Mouse (Mus musculus) right cerebral cortex, adult 2 months (tissue): Measurements from ENCODE around the gene 2010003K11Rik.
A peak's percentile ranks its signal among the peaks of the same experiment; 100 is the strongest.

Experiments
- DNase-seq, 2 experiments: peaks; one replicate each; pipeline ENCODE4 v3.0.0; 2021 to 2022; ENCODE audit warnings: low spot score in 2 of 2

Gene 2010003K11Rik

DNA sequence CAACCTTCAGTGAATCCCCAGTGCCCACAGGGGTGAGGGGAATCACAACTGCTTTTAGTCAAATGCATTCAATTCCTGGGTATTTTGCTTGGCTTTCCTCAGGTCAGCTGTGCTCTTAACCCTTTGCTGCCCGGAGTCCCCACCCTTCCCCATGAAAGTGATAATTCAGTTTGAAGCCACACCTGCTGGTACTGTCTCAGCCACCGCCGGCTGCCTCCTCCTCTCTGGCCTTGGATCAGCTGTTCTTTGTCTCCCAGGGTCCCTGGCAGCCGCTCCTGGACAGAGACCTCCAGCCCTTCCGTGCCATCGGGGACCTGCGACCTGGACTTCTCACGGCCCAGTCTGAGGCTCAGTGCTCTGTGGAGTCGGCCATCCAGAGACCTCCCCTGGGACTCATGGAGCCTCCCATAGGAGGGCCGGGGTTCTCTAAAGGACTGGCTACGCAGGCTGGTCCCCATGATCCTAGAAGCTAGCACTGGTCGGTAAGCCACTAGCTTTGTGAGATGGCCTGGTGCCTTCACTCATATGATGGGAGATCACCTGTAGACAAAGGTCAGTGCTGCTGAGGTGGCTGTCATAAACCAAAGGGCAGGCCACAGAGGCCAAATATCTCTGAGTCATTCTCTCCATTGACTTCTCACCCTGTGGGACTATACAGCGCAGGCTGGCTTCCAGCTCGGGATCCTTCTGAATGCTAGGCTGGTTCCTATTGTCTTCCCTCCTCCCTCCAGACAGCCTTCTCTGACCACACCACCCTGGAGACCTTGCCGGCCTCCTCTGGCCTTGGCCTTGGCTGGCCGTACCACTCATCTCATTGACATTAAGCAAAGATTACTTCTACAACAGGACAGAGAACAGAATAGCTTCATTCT is at the start of gene 2010003K11Rik:
2010003K11Rik (minus strand) TSS at position 522 of the 872 bp plus-strand sequence.
- no peak for DNase-seq

GRCm38 (mm10) chr19:4547801-4548200 is 49.4 kb upstream of the 2010003K11Rik start:
- DNase-seq: no peak

DNA sequence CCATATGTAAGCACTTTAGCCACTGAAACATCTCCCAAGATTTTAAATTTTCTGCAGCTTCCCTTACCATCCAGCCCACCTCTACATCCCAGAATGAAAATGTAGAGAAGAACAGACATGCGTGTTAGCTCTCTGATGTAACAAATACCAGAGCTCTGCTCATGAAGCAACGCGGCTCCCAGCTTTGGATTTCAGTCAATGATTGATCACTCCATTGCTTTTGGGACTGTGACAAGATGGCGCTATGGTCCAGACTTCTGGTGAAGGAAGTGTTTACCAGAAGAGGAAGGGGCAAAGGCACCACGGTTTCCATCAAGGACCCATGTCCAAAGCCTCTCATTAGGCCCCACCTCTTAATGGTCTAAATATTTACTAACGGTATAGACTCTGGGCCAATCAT is 47.5 kb upstream of the 2010003K11Rik start:
- no peak for DNase-seq

GRCm38 (mm10) chr19:4545091-4545490 is 46.7 kb upstream of the 2010003K11Rik start:
- no peak for DNase-seq

DNA sequence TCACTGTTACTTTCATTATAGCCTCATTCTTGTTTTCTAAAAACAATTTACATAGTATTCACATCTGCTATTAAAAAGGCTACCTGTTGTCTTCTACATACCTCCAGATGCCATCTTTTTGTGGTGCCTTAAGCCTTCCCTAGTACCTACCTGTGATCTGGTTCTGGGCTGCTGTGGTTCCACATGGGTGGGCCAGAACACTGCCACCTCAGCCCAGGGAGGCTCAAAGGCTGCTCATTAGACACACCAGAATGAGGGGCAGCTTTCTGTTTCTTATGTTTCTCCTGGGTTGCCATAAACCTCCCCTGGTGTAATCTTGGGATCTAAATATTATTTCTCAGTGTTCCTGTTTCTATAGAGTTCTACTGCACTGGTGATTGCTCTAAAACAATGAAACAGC is 43.7 kb upstream of the 2010003K11Rik start:
- no peak for DNase-seq

- no peak for DNase-seq
Observed at GRCm38 (mm10) chr19:4540992-4541391, 42.6 kb upstream of the 2010003K11Rik start.

DNA sequence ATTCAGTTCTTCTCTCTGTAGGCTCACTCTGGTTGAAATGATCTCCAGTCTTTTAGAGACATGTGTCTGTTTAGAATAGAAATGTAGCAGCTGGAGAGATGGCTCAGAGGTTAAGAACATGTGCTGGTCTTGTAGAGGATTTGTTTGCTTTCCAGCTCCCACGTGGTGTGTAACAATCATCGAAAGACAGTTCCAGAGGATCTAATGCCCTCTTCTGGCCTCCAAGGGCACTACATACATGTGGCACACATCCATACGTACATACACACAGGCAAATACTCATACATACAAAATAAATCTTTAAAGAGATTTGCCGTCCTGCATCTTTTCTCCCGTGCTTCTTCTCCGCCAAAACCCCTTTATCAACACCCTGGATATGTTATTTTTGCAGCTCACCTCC is 41.9 kb upstream of the 2010003K11Rik start:
- no peak for DNase-seq

DNA sequence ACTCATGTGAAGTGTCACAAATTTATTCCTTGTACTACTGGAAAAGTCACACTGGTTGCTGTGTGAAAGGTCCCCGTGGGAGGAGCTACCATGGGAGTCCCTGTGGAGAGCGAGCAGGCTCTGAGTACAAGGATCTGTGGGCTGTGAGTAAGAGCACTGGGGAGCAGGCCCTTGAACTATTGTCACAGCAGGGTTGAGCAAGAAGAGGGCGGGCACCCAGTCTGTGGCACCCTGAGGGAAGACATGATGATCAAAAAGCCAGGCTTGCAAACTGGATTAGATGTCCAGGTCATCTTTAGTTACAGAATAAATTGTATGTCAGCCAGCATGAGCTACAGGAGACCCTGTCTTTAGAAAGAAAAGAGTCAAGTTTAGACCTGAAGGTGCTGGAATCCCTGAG is 38.2 kb upstream of the 2010003K11Rik start:
- DNase-seq: no peak

GRCm38 (mm10) chr19:4535922-4536321 is 37.5 kb upstream of the 2010003K11Rik start:
- DNase-seq: no peak

DNA sequence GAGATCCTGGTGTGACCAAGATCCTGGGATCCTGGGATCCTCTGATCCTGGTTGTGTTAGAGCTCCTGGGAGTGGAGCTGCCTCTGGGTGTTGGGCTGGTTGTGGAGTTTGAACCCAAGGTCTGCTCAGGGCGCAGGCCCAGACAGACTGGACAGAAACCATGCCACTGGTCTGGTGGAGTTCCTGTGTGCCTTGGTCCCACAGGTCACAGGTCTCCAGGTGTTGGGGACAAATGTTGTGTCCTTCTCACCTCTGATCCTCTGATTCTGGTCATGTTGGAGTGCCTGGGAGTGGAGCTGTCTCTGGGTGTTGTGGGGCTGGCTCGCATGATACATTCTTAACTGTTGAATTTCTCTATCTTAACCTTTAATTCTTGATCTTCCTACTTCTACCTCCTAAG is 36.3 kb upstream of the 2010003K11Rik start:
- DNase-seq: no peak

- DNase-seq: no peak
Observed at GRCm38 (mm10) chr19:4521426-4522050, 23.2 kb upstream of the 2010003K11Rik start.

GRCm38 (mm10) chr19:4517483-4517882 is 19.1 kb upstream of the 2010003K11Rik start:
- no peak for DNase-seq

DNA sequence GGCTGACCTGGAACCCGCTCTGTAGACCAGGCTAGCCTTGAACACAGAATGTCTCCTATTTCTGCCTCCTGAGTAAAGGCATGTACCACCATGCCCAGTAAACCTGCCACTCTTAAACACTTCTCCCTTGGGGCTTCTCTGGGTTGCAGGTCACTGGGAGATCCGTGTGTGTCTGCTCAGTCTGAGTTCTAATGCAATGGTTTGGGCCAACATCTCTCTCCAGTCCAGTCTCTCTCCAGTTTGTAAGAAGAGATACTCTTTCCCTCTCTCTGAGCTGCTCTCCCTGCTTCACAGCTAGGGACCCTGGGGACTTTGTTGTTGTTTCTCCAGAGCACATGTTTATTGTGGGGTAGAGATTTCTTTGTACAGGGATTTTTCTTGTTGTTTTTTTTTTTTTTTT is 17.9 kb upstream of the 2010003K11Rik start:
- DNase-seq: no peak

DNA sequence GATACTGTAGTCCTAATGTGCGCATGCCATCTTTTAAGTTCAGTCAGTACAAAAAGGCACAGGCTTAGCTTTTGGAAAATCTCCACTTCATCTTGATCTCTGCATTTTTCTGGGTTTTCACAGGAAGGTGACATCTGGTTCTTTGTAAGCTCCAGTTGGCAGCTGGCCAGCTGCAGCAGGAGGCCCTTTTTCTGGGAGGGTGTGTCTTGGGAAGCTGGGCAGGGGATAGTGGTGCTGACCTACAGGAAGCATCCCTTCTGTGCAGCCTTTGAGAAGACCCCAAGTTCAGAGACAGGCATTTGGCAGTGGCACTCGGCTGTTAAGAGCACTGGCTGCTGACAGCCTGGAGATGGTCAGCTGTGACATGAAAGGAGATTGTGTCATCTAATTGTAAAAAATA is 17.4 kb upstream of the 2010003K11Rik start:
- no peak for DNase-seq

DNA sequence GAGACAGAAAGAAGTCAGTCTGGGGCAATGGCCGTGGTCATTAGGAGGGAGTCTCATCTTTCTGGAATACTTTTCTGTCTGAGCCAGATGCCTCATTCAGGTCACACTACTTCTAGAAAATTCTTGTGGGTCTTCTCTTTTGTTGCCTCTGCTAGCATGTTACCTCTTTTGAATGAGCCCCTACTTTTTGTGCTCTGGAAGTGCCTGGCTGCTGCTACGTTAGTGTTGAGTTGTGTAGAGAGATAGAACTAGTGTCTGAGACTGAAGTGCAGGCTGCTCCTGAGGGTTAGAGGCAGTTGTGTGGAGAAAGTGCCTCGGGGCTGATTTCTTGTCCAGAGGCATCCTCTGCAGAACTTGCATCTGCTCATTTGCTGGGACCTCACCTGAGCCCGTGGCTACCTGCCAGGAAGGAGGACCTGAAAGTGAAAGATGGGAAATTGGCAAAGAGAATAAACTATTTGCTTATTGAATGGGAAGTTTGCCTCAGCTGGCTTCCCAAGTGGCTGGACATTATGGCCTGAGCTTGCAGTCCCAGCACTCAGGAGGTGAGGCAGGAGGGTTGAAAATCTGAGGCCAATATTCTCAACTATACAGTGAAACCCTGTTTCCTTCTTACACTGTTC is 15.0 kb upstream of the 2010003K11Rik start:
- no peak for DNase-seq

GRCm38 (mm10) chr19:4511116-4511841 is 12.9 kb upstream of the 2010003K11Rik start:
- no peak for DNase-seq

DNA sequence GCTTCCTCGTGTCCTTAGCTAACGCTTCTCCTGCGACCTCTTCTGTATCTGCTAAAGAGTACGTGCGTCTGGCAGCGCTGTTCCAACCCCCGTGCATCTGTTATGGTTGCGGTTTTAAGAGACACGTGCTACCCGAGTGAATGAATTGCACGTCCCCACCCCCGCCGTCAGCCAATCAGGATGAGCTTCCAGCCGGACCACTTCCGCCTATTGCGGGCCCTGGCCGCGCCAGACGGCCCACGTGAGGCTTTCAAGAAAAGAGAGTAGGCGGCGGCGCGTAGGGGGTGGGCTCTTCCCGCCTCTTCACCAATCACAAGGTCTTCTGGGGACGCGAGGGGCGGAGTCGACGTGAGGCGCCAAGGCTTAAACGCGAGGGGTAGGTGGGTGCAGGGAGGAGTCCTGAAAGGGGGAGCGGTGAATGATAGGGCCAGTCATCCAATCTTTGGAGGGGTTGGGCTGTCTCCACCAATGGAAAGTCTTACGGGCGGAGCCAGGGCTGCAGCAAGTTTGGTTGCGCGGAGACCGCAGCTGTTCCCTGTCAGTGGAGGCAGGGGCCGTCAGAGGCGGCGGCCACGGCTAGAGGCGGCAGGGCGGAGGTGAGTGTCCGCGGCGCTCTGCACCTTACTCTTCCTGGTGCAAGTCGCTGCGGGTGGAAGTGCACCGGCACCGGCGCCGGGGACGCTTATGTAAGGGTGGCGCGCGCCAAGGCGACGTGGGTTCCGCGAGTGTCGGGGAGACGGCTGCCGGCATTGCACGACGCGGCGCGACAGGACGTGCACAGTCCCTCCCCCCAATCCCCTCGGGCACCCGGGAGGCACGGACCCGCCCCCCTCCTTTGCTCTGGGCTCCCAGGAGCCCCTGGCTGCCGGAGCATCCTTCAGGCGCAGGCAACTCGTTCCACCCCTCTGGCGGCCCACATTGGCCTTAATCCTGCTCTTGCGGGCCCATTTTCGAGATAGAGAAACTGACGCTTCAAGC is 11.9 kb upstream of the 2010003K11Rik start, which contains the start of gene Pcx:
Pcx (plus strand) TSS at position 487 of the 978 bp plus-strand sequence.
- DNase-seq: peak; percentile 99

- DNase-seq: no peak
Observed at GRCm38 (mm10) chr19:4507746-4508145, 9.4 kb upstream of the 2010003K11Rik start.

- DNase-seq: no peak
Observed at GRCm38 (mm10) chr19:4504830-4505229, 6.4 kb upstream of the 2010003K11Rik start.

DNA sequence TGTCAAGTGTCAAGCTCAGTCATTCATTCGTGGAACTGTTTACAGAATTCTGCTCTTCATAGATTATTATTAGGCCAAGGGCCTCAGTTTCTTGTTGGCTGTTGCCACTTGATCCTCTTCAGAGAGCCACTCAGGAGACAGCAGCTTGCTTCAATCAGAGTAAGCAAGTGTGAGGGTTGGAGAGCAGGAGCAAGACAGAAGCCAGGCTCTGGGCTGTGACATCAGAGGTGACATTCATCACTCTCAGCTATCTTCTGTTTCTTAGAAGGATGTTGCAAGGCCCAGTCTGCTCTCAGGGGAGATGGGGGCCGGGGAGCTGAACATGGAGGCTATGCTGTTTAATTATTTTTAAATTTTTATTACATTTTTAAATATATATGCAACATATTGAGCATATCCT is 4.3 kb upstream of the 2010003K11Rik start:
- no peak for DNase-seq
